Mouse (Mus musculus) CH12.LX (cell line): ENCODE measurements around the gene Rnf183.

ENCODE experiments used
- CTCF ChIP-seq, 2 experiments: IDR thresholded peaks in 1 of 2; conservative IDR thresholded peaks in 1 of 2; 2 replicates each; pipeline ENCODE4 v1.5.1; 2011 to 2012; ENCODE audit warnings: low read depth in 2 of 2, low read length in 2 of 2, improper control_type of control experiment in 1 of 2, inconsistent platforms in 1 of 2, mild to moderate bottlenecking in 1 of 2, moderate library complexity in 1 of 2
- E2F4 ChIP-seq: IDR thresholded peaks from 2 replicates; pipeline ENCODE4 v1.6.1; 2011; ENCODE audit warnings: low read depth, low read length, improper control_type of control experiment; ENCODE audit not compliant: insufficient replicate concordance
- POLR2A ChIP-seq: IDR thresholded peaks from 2 replicates; pipeline ENCODE4 v1.6.1; 2011; ENCODE audit warnings: low read depth, mild to moderate bottlenecking, improper control_type of control experiment, low read length
- SMC3 ChIP-seq: IDR thresholded peaks from 2 replicates; pipeline ENCODE4 v1.6.1; 2011; ENCODE audit warnings: low read depth, low read length, improper control_type of control experiment
- TBP ChIP-seq: conservative IDR thresholded peaks from 2 replicates; pipeline ENCODE4 v1.6.1; 2011; ENCODE audit warnings: low read depth, low read length, improper control_type of control experiment
- USF1 ChIP-seq: IDR thresholded peaks from 2 replicates; pipeline ENCODE4 v1.6.1; 2014; ENCODE audit warnings: low read depth, mild to moderate bottlenecking, inconsistent platforms, low read length, improper control_type of control experiment
- ZKSCAN1 ChIP-seq: IDR thresholded peaks from 2 replicates; pipeline ENCODE4 v1.6.1; 2012; ENCODE audit warnings: low read depth, inconsistent platforms, low read length, improper control_type of control experiment, borderline replicate concordance

DNA sequence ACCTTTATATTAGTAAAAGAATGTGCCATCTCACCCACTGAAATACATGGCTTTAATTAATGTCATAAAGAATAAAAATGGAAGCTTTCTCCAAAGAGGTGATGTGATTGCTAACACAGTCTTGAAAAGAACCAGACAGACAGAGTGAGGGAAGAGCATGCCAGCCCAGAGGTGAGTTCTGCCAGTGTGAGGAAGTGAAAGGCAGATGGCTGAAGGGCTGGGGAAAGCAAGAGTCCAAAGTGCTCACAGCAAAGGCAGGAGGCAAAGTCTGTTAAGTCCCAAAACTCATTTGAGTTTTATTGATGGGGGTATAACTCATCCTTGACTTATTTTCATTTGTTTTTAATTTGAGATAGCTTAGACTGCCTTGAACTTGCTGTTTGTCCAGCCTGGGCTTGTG lies 4.4 kb downstream of the Rnf183 start:
- TF ChIP-seq CTCF (conservative IDR thresholded peaks at IDR 0.05 in 1 of 2, IDR thresholded peaks at IDR 0.05 in 1 of 2; ENCODE audit: low read depth in 2 of 2, low read length in 2 of 2) (no peak), USF1 (no peak), ZKSCAN1 (no peak), SMC3 (no peak), TBP (no peak), E2F4 (no peak), POLR2A (no peak)
